Mouse (Mus musculus) cerebellum, adult 11-12 months (tissue): ENCODE measurements around the gene Ccdc27.

Experiments
- DNase-seq: peaks from one replicate; pipeline ENCODE4 v3.0.0; 2022

Gene Ccdc27

DNA sequence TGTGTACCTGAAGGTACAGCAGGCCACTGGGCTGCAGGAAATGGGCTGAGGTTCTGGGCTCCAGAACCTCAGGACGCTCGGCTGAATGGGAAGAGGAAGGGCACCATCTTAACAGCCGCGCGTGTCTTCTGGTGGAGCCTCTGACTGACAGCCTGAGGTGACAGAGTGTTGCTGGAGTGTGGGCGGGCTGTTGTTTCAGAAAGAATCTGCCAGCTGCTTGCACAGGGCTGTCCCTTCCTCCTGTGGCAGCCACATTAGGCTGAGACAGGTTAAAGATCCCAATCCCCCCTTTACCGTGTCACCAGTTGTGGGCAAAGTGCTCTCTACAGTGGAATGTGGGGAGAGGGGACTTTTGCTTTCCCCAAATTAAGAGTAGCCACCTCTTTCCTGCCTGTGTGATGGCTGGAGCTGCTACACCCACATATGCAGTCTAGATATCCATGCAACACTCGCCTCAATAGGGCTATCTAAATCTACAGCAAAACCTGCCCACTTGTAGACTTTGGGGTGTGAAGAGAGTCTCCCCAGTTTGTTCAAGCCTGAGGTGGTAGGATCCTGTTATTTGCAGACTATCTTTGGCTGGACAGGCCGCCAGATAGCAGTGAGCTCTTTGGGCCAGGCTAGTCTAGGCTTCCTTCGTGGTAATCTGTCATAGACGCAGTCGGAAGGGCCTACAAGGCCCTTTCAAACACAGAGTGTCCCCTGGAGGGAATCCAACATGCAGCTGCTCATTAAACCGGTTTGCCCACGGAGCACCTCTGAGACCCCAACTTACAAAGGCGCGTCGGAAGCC, 17.6 kb downstream of the Ccdc27 start:
- DNase-seq = no peak

DNA sequence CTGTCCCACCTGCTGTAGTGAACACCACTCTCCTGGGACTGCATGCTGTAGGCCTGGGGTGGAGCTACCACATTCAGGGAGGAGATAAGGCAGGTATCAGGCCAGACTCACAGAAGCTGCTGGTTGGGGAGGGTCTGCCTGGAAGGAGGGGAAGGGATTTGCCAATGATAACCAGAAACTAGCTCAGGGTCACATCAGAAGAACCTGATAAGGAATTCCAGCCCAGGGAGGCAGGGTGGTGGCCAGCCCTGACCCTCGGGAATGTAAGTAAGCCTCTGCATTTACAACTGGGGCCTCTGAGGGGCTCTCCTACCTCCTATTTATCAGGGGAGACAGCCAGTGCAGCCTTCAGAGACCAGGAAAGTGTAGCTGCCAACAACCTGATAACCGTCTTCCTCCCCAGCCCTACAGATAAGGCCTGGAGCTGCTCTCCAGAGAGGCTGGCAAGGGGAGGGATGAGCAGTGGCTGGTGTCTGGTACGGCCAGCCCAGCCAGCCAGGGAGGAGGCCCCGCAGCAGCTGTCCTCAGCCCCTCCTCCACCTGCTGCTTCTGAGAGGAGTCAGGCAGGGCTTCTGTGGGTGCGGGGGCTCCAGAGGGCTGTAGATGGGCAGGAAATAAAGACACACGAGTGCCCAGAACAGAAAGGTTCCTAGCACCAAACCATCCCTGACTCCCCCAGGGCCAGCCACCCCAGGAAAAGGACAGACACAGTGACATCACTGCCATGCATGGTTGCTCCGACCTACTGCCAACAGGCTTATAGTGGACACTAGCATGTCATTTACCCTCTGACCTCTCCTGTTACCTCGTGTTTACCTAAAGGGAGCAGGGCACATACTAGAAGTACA, 18.5 kb downstream of the Ccdc27 start:
- no peak for DNase-seq

DNA sequence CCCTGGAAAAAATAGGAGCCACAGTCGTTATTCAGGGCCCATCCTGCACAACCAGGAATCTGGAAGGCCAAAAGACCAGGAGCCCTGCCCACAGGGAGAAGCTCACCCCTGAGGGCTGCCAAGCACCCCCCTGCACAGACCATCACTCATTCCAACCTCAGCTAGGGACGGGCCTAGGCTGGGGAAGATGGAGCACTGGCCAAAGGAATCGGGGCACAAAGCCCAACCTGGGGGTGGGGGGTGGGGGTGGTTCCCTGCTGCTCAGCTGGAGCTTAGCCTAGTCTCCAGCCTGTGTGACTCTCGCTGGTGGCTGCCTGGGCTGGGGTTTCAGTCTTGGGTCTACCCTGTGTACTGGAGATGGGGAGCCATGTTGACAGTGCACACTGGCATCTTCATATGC, 19.6 kb downstream of the Ccdc27 start:
- DNase-seq = no peak

DNA sequence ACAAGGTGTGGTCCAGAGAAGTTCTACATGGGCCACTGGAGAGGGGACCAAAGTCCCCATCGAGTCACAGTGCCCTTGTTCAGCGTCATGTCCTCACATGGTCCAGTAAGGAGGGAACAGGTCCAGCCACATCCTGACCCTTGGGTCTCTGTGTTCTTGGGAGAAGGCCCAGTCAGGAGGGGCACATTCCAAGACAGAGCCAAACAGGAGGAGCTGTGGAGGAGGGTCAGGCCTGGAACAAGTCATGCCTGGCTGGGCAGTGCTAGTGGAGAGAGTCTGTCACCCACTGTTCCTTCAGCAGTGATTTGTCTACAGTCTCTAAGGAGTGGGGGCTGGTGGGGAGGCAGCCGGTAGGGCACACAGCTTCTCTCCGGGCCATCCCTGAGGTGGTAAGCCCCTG, 20.1 kb downstream of the Ccdc27 start:
- no peak for DNase-seq

DNA sequence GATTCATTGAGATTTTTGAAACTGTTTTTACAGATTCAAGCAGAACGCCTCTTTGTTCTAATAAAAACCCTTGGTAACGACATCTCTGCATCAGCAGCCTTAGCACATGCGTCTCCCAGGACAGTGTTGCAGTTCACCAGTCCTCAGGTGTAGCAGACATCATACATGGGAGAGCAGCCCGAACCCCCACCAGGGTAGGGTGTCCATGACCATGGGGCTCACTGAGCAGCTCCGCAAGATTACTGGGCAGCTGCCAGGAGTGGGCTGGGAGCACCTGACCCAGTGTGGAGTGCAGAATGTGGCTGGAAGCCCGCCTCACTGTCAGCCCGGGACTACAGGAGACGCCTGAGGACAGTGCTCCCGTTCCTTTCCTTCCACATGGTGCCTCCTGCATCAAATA, 21.0 kb downstream of the Ccdc27 start:
- no peak for DNase-seq

DNA sequence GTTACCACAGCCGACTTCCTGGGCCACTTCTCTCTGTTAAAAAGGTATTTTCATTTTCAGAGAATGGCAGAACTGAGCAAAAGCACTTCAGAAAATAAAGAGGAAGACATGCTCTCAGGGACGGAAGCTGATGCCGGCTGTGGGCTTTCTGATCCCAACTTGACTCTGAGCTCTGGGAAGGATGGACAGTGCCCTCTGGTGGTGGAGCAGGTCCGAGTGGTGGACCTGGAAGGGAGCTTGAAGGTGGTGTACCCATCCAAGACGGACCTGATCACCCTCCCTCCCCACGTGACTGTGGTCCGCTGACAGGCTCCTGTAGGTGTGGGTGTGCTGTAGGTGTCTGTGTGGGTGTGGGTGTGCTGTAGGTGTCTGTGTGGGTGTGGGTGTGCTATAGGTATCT, 22.9 kb downstream of the Ccdc27 start:
- DNase-seq = no peak

DNA sequence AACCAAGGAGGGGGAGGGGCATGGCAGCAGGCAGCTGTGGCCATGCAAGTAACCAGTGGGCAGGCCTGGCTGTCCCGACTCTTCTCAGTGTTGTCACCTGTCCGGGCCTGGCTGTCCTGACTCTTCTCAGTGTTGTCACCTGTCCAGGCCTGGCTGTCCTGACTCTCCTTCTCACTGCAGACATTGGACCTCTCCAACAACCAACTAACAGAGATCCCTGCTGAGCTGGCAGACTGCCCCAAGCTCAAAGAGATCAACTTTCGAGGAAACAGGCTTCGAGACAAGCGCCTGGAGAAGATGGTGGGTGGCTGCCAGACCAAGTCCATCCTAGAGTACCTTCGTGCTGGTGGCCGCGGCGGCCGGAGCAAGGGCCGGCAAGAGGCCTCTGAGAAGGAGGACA, 27.0 kb downstream of the Ccdc27 start:
- DNase-seq = no peak

DNA sequence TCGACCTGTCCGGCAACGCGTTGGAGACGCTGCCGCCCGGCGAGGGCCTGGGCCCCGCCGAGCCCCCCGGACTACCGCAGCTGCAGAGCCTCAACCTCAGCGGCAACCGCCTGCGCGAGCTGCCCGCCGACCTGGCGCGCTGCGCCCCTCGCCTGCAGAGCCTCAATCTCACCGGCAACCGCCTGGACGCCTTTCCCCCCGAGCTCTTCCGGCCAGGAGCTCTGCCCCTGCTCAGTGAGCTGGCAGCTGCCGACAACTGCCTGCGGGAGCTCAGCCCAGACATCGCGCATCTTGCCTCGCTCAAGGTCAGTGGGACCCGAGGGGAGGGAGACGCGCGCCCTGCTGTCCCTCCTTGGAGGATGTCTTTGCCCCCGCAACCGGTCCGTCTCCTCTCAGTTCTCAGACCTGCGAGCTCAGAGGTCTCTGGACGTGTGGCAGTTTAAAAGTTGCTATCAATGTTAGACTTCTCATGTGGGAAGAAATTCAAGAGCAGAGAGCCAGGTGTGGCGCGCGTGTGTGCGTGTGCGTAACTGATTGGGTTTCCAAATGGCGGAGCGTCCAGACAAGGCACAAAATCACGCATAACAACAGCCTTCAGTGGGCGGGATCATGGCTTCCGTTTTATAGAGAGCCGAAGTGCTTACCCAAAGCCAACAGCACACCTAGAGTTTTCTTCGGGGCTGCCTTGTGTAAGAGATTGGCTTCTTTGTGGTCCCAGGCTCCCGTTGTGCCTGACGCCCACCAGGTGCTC, 30.2 kb downstream of the Ccdc27 start:
- DNase-seq = peak; percentile 38

DNA sequence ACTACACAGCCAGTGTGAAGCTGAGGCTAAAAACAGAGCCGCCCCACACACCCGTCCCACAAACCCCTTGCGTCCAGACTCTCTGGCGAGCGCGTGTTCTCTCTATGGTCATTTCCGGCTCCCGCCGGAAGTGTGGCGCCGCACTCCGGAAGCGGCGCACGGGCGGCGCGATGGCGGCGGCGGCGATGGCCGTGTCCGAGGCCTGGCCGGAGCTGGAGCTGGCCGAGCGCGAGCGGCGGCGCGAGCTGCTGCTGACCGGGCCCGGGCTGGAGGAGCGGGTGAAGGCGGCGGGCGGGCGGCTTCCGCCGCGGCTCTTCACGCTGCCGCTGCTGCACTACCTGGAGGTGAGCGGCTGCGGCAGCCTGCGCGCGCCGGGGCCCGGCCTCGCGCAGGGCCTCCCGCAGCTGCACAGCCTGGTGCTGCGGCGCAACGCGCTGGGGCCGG, 30.8 kb downstream of the Ccdc27 start, which contains the start of gene Lrrc47:
Gene Lrrc47, plus strand, starts transcription at position 86 of the 444 bp plus-strand sequence.
- peak; percentile 86 for DNase-seq

DNA sequence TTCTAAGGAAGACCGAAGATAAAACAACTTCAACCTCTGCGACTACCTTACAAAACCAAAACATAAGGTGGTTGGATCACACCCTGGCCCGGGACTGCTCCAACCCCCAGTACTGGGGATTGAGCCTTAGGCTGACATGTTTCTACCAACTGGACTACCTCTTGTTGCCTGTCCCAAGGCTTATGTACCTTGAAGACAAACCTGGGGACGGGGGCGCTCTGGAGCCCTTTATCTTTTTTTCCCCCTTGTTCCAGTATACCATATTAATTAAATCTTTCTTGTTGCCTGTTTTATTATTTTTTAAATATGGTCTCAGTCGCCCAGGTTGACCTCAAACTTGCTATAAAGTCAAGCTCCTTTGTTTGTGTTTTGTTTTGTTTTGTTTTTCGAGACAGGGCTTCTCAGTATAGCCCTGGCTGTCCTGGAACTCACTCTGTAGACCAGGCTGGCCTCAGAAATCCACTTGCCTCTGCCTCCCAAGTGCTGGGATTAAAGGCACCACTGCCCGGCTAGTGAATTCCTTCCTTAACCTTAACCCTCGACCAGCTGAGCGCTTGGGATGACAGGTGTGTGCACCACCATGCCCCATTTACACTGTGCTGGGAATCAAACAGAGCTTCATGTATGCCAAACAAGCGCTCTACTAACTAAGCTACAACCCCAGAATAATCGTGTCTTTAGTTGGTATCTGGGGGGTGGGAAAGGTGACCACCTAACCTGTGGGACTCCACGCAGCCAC, 31.4 kb downstream of the Ccdc27 start:
- no peak for DNase-seq

DNA sequence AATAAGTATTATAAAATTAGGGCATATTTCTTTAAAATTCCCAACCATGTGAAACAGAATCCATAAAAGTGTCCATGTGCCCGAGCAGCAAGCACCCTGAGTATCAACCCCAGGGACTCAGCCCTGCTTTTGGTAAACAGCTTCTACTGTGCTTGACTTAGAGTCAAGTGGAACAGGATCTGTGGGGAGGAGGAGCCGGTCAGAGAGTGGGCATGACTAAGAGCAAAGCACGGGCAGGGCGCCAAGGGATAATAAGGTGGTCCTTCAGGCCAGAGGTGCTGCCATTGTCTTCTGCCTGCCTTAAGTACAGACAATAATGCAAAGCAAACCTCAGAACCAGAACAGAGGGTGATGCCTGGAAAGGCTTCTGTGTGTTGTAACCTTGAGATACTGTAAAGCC, 34.7 kb downstream of the Ccdc27 start:
- no peak for DNase-seq

DNA sequence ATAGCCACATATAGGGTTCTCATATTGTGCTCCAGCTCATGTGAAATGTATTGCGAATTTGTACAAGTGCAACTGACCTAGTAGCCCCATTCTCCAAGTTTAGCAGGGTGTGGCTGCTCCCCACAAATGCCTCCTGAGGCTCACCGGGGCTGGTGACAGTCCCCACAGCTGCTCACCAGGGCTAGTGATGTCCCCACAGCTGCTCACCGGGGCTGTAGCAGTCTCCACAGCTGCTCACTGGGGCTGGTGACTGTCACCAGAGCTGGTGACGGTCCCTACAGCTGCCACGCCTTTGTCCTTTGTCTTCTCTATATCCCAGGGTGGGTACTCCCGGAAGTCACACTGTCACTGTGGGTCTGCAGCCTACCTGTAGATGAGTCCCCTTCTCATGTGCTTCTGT, 36.2 kb downstream of the Ccdc27 start:
- no peak for DNase-seq

DNA sequence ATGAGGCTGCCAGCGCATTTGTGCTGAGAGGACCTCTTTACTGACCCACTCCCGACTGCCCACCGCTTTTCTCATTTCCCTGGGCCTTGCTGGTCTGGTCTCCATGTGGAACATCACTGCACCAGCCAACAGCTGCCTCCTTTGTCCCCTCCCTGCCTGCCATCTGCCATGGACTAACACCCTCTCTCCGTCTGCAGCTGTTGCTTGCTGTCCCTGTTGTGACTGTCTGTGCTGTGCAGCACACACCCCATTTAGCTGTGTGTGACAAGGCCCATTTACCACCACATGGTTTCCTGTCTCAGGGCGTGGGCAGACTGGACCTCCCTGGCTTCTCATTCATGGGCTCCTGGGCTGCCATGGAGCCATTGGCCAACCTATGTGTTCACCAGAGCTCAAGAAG, 37.0 kb downstream of the Ccdc27 start:
- DNase-seq = no peak

DNA sequence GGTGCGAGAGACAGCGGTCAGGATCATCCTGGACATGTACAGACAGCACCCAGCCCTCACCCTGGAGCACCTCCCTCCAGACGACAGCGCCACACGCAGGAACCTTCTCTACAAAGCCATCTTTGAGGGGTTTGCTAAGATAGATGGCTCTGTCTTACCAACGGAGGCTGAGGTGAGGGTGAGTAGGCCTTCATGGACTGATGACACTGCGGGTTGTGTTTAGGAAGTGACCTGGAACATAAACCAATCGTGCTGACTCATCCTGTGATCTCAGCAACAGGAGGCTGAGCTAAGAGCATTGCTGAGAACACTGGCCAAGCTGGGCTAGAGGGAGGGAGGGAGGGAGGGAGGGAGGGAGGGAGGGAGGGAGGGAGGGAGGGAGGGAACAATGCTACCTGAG, 49.0 kb downstream of the Ccdc27 start:
- DNase-seq = no peak

DNA sequence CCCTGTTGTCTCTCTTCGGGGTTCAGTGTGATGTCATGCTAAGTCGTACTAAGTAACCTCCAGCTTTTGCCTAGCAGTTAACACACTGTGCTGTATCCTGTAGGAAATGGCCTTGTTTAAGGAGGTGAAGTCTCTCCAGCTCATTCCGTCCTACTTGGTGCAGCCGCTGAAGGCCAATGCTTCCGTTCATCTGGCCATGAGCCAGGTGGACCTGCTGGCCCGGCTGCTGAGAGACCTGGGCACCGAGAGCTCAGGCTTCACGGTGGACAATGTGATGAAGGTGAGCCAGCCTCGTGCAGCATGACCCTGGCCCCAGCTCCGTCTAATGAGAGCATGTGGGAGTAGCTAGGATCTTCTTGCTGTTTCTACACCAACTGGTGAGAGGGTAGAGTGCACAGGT, 49.8 kb downstream of the Ccdc27 start:
- DNase-seq = no peak

DNA sequence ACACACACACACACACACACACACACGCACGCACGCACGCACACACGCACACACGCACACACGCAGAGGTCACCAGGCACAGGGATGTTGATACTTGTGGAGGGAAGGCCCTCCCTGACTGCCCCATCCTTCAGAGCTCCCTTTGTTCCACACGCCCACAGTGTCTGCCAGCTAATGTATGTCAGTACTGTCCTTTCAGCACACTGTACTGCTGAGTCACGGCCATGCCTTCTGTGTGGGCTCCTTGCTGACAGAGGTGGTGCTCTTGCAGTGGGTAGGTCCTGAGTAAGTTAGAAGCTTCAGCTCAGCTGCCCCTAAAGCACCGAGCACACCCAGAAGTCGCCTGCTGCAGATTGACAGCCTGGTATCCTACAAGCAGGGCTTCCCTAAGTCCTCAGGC, 62.0 kb downstream of the Ccdc27 start:
- DNase-seq = no peak

DNA sequence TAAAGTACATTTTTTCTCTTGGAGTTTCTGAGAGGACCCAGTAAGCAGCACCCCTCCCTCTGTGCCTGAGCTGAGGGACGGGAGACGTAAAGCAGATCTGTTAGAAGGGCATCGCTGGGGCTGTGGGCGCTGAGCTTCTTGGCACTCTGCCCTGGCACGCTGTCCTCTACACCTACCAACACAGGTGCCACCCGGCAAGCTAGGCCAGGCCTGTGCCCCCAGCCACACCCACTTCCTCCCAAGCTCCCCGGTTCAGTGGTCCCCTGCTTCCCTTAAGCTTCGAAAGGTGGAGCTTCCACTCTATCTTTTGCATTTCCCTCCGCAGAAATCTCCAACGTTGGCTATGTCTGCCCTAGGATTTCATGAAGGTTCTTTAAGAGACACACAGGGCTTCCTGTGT, 63.2 kb downstream of the Ccdc27 start:
- DNase-seq = no peak
